Mouse (Mus musculus) megakaryocyte, embryonic 14.5 days (primary cell): ENCODE data around the gene Ahcy.

ENCODE experiments used
- FLI1 ChIP-seq: IDR thresholded peaks from 2 replicates; pipeline ENCODE4 v1.6.1; 2012; ENCODE audit warnings: low read length, inconsistent platforms, mixed read lengths
- GATA1 ChIP-seq: IDR thresholded peaks from 3 replicates; pipeline ENCODE4 v1.6.1; 2012; ENCODE audit warnings: mixed read lengths, low read length, inconsistent platforms, borderline replicate concordance

GRCm38 (mm10) chr2:155072353-155073145 is 1.7 kb downstream of the Ahcy start:
- TF ChIP-seq GATA1, result no peak
- TF ChIP-seq FLI1, result no peak
